Mouse (Mus musculus) heart, adult 18-20 months (tissue): ENCODE measurements around the gene Eci1. TPM values are rescaled to one million over a fixed set of nuclear protein-coding genes. Genes with fewer than 3 reads are reported as not detected.

Source experiments
- DNase-seq, 2 experiments: peaks; one replicate each; pipeline ENCODE4 v3.0.0; 2021 to 2022; ENCODE audit warnings: mixed read lengths in 1 of 2
- total RNA-seq, 2 experiments: library from RNA; stranded (reverse); gene quantifications; 2 replicates each; pipeline ENCODE4 v1.2.3; 2021

Gene Eci1
- total RNA-seq, 2 experiments from 2014 or later, result 472 to 487 TPM

GRCm38 (mm10) chr17:24473612-24474275 is 47.3 kb downstream of the Eci1 start, which contains the start of gene Bricd5:
TSS of gene Bricd5 (plus strand) at chr17:24473884.
- no peak for DNase-seq

- DNase-seq, result no peak
These were observed 48.1 kb downstream of the Eci1 start for GRCm38 (mm10) chr17:24474557-24474956.

GRCm38 (mm10) chr17:24475586-24475985 is 49.1 kb downstream of the Eci1 start:
- DNase-seq, result no peak

GRCm38 (mm10) chr17:24476022-24476776 is 49.8 kb downstream of the Eci1 start:
- no peak for DNase-seq

- DNase-seq, result no peak
These were observed 50.9 kb downstream of the Eci1 start for GRCm38 (mm10) chr17:24477053-24477984.

GRCm38 (mm10) chr17:24477985-24478600 is 51.7 kb downstream of the Eci1 start:
- no peak for DNase-seq

GRCm38 (mm10) chr17:24478663-24479380 is 52.4 kb downstream of the Eci1 start, which contains the start of gene Mlst8:
TSS of gene Mlst8 (minus strand) at chr17:24479078.
- peak; percentile 97 to 98 for DNase-seq

GRCm38 (mm10) chr17:24479431-24479830 is 53.0 kb downstream of the Eci1 start:
- DNase-seq, result no peak

GRCm38 (mm10) chr17:24480201-24480826 is 53.9 kb downstream of the Eci1 start:
- no peak for DNase-seq

GRCm38 (mm10) chr17:24481027-24481815 is 54.8 kb downstream of the Eci1 start:
- DNase-seq, result no peak

GRCm38 (mm10) chr17:24483495-24483894 is 57.1 kb downstream of the Eci1 start:
- DNase-seq, result no peak

GRCm38 (mm10) chr17:24485090-24485860 is 58.8 kb downstream of the Eci1 start:
- DNase-seq, result no peak

GRCm38 (mm10) chr17:24488186-24488661 is 61.8 kb downstream of the Eci1 start, which contains the start of gene Caskin1:
TSS of gene Caskin1 (plus strand) at chr17:24488601.
- DNase-seq, result no peak

- no peak for DNase-seq
These were observed 62.3 kb downstream of the Eci1 start for GRCm38 (mm10) chr17:24488662-24489264.
